Mouse (Mus musculus) thymus, postnatal 0 days (tissue): ENCODE measurements around the gene Lat2. TPM values are rescaled to one million over a fixed set of nuclear protein-coding genes. Genes with fewer than 3 reads are reported as not detected.
"Not testable (repeated sequence)": the region's sequence is repeated elsewhere in the genome, so short reads cannot be mapped to it uniquely, and the experiment has no call there.

ENCODE experiments used
- DNase-seq: peaks from one replicate; pipeline ENCODE4 v3.0.0-alpha.2; 2015; ENCODE audit warnings: low spot score
- polyA plus RNA-seq: library from polyadenylated mRNA; unstranded; fragments of >200 nt; fragmentation: Nextera tagmentation; extraction: Ambion mirVana; gene quantifications from 2 replicates; pipeline ENCODE4 v1.2.1, GENCODE M21; 2015

Gene Lat2
- 6.7 and 6.9 TPM in 2 replicates for polyA plus RNA-seq

- DNase-seq: no peak
Observed at GRCm38 (mm10) chr5:134614802-134615201, at the start of gene Lat2. Gene Lat2 (minus strand): TSS chr5:134615025.

- no peak for DNase-seq
Observed at GRCm38 (mm10) chr5:134656708-134657107, 41.9 kb upstream of the Lat2 start.

DNA sequence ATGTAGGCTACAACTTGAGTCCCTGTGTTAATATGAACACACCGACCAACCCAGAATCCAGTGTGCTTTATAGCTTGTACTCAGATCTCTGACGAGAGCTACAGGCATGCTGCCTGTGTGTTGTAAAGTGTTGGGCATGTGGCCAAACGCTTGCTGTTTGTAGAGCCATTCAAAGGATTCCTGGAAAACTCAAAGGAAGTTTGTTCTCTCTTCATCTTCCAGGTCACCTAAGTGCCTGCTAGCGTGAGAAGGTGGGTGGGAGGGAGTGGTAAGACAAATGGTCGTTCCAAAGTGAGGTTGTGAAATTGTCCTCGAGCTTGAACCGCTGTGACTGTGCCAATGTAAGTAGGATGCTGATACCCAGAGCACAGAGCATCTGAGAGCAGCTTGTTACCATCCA lies 37.2 kb upstream of the Lat2 start:
- no peak for DNase-seq

DNA sequence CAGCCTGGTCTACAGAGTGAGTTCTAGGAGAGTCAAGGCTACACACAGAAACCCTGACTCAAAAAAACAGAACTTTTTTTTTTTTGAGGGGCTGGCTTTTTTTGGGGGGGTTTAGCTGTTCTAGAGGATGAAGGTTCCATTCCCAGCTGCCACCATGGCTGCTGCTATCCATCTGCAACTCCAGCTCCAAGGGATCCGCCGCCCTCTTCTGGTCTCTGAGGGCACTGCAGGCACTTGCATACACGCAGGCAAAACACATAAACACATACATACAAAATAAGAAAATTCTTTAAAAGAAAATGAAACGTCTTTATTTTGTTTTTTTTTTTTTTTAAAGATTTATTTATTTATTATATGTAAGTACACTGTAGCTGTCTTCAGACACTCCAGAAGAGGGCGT lies 36.1 kb upstream of the Lat2 start:
- peak; percentile 42 for DNase-seq

DNA sequence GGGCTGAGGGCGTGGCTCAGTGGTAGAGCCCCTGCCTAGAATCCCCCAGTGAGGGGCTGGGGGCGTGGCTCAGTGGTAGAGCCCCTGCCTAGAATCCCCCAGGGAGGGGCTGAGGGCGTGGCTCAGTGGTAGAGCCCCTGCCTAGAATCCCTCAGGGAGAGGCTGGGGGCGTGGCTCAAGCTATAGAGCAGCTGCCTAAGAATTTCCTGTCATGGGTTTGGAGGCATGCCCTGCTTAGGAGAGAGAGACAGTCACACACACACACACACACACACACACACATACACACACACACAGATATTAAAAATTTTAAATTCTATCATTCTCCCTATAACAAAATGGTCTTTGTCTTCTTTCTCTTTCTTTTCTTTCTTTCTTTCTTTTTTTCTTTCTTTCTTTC lies 34.2 kb upstream of the Lat2 start:
- not testable (repeated sequence) for DNase-seq

DNA sequence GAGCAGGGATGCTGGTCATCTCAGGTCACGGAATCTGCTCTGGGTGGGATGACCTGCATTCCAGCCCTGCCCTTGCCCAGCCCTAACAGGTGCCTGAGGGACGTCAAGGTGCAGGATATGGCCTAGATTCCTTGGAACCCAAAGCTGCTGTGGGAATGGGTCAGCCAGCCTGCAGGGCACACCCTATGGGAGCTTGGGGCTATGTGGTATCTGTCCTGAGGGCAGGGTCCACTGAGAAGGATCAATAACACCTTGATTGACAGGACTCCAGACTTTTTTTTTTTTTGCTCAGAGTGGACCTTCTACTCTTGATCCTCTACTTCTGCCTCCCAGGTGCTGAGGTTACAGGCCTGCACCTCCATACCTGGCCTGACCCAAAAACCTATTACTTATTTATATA lies 32.6 kb upstream of the Lat2 start:
- DNase-seq: no peak

DNA sequence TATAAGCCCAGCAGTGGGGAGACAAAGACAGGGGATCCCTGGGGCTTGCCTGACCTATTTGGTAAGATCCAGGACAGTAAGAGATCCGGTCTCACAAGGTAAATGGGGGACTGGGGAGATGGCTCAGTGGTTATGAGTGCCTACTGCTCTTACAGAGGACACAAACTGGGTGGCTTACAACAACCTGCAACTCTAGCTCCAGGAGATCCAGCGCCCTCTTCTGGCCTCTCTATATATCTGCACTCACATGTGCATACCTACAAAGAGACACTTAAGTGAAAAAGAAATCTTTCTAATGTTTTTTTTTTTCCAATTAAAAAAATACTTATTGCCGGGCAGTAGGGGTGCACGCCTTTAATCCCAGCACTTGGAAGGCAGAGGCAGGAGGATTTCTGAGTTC lies 31.6 kb upstream of the Lat2 start:
- no peak for DNase-seq

DNA sequence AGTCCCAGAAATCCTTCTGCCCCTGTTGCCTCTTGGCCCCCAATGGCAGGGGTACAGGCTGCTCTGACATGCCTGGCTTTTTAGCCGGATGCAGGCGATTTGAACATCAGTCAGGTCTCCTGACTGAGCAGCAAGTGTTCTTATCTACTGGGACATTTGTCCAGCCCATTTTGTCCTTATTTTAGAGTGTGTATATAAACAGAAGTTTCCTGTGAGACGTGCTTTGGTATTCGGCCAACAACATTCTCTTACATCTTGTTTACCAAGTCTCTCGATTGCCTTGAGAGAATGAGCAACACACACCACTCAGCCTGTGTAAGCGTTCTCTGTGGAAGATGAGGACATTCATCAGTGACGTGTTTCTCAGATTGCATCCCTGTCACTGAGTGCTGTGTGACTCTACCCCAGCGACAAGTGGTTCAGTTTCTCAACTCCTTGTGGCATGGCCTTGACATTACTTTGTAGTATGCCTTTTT lies 29.9 kb upstream of the Lat2 start:
- no peak for DNase-seq

- DNase-seq: no peak
Observed at GRCm38 (mm10) chr5:134644121-134644520, 29.3 kb upstream of the Lat2 start.

DNA sequence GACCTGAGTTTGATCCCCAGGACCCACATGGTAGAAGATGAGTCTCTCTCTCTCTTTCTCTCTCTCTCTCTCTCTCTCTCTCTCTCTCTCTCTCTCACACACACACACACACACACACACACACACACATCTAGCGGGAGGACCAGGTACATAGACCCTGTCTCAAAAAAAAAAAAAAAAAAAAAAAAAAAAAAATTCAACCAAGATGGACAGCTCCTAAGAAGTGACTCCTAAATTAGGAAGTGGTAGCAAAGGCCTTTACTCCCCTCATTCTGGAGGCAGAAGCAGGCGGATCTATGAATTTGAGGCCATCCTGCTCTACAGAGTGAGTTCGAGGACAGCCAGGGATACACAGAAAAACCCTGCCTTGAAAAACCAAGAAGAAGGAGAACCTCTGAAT lies 25.5 kb upstream of the Lat2 start:
- DNase-seq: no peak

DNA sequence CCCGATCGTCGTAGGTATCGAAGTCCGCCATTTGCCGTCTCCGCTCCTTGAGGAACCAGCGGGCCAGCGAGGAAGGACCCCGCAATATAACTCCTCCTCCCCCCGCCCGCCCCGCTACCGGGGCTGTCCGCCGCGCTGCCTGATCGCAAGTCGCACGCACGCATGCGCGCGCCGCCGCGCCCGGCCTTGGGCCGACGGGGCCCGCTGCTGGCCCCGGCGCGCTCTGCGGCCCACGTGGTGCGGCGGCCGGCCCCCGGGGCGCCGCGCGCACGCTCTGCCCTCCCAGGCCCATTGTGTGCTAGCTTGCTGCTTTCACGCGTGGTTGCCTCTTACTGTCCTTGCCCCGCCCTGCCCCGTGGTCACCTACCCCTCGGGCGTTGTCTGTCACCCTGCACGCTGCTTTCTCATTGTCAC lies 24.5 kb upstream of the Lat2 start, which contains the start of gene Eif4h:
Gene Eif4h (minus strand): TSS at position 222 of the 414 bp plus-strand sequence.
- DNase-seq: peak; percentile 96

DNA sequence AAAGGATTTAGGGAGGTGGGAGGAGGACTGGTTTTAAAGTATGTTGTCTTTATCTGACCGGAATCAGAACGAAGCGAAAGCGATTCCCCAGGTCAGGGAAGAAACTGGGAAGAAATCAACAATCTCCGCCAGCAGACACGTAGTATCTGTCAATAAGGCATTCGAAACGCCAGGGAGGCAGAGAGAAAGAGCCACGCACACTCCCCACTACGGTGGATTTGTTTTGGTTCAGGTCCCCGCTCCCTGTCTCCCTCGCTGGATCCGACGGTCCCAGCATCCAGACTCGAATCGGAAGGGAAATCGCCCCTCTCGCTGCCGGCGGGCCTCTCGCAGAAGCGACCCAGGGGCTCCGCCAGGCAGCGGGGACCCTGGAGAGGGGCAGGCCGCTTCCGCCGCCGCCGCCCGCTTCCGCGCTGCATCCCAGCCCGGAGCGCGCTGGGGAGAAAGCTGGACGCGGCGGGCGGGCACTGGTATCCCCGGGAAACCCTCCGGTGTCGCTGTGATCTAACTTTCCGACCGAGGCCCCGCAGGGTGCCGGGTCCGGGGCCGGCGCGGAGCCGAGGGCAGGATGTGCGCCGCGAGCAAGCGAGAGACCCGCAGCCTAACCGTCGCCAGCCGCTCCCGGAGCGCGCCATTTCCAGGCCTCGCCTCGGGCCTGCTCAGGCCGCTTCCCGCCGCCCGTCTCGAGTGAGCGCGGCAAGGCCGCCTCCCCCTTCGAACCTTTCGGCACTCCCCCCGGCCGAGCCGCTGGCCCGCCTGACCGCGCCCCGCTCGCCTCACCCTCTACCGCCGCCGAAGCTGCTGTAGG lies 23.8 kb upstream of the Lat2 start:
- DNase-seq: peak; percentile 71

GRCm38 (mm10) chr5:134637820-134638367 lies 23.1 kb upstream of the Lat2 start:
- DNase-seq: no peak

GRCm38 (mm10) chr5:134632841-134633240 lies 18.0 kb upstream of the Lat2 start:
- no peak for DNase-seq

GRCm38 (mm10) chr5:134630835-134631234 lies 16.0 kb upstream of the Lat2 start:
- no peak for DNase-seq

GRCm38 (mm10) chr5:134629508-134629907 lies 14.7 kb upstream of the Lat2 start:
- no peak for DNase-seq

- DNase-seq: no peak
Observed at GRCm38 (mm10) chr5:134622069-134622468, 7.2 kb upstream of the Lat2 start.

DNA sequence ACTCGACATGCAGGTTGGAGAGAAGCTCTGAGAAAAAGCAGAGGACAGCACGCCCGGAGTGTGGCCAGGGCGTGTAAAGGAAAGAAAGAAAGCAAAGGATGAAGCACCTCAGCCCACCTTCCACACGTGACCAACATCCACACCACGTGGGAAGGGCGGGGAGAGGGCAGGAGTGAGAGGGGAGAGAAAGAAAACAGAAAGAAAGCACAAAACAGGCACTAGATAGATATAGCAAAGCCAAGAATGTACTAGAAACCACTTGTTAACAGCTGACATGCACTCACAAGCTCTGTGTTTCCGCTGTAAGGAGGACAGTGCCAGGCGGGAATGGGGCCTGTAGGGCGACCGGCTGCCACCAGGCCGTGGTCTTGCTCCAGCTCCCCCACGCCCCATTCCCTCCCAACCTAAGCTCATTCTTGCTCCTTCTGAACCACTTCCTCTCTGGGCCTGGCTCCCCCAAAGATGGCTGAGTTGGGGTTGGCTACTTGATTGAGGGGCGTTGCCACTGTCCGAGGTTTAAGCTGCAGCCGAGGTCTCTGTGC lies 6.3 kb upstream of the Lat2 start:
- DNase-seq: no peak

- no peak for DNase-seq
Observed at GRCm38 (mm10) chr5:134620457-134620856, 5.6 kb upstream of the Lat2 start.

DNA sequence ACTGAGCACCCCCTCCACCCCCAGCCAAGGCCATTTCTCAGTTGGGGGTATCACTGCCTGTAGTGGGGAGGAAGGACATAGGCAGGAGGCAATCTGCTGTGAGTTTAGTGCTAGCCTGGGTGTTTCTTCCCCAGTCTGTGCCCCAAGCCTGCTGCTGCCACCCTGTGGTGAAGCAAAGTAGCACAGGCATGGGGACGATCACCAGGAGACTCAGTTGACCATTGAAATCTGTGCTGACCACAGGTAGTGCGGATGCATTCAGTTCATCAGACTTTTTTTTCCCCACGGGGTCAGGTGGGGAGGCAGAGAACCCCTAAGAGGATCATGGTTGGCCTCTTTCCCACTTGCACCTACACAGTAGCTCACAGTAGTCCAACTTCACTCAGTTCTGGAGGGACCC lies 2.2 kb upstream of the Lat2 start:
- peak; percentile 50 for DNase-seq

DNA sequence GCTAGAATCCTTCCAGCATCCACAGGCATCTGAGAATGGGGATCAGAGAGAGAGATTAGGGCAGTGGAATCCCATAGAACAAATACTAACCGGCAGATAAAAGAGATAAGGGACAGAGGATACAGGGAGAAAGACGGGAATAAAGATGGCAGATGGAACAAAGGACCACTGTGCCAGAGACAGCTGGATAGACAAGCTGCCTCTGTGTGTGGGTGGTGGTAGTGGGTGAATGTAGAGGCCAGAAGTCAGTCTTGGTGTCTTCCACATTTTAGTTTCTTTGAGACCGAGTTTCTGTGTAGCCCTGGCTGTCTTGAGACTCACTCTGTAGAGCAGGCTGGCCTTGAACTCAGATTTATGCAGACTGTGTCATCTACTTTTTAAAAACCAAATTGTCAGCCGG lies 955 bp upstream of the Lat2 start:
- no peak for DNase-seq

DNA sequence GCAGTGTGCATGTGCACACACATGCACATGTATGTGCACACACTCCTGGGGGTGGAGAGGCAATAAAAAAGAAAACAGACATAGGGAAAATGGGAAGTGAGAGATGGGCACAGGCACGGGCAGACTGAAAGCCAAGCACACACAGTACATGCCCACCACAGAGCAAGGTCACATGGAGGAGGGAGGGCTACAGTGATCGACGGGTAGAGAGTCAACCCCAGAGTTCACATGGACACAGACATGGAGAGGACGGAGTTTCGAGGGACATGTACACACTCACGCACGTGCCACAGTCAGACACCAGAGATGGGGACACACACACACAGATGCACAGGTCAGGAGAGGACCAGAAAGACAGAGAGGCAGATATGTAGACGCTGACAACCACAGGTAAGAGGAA lies 555 bp upstream of the Lat2 start:
- no peak for DNase-seq

DNA sequence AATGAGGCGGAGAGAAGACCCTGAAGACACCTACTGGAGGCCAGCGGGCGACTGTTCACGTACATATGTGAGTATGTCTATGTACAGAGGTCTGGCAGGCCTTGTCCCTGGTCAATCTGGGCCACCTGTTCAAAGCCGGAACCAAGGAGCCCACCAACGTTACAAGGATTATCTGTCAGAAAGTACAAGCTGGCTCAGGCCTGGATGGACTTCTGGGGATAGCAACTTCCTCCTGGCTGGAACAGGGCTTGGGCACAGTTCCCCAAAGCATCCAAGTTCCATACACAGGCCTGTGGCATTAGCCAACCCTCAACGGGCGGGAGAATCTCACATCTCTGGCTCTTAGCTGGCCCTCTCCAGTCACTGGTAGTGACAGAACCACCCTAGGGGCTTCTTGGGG lies 529 bp downstream of the Lat2 start:
- DNase-seq: no peak
